Mouse (Mus musculus) right cerebral cortex, postnatal 14 days (tissue): ENCODE data around the gene Ergic1.

Source experiments
- DNase-seq: peaks from one replicate; pipeline ENCODE4 v3.0.0; 2022

Ergic1 gene

GRCm38 (mm10) chr17:26537722-26538471, 23.4 kb upstream of the Ergic1 start:
- no peak for DNase-seq

- DNase-seq: no peak
Observed at GRCm38 (mm10) chr17:26540083-26540482, 21.2 kb upstream of the Ergic1 start.

GRCm38 (mm10) chr17:26544319-26544963, 16.8 kb upstream of the Ergic1 start:
- no peak for DNase-seq

- no peak for DNase-seq
Observed at GRCm38 (mm10) chr17:26547771-26548170, 13.5 kb upstream of the Ergic1 start.

GRCm38 (mm10) chr17:26548566-26548965, 12.7 kb upstream of the Ergic1 start:
- DNase-seq: no peak

DNA sequence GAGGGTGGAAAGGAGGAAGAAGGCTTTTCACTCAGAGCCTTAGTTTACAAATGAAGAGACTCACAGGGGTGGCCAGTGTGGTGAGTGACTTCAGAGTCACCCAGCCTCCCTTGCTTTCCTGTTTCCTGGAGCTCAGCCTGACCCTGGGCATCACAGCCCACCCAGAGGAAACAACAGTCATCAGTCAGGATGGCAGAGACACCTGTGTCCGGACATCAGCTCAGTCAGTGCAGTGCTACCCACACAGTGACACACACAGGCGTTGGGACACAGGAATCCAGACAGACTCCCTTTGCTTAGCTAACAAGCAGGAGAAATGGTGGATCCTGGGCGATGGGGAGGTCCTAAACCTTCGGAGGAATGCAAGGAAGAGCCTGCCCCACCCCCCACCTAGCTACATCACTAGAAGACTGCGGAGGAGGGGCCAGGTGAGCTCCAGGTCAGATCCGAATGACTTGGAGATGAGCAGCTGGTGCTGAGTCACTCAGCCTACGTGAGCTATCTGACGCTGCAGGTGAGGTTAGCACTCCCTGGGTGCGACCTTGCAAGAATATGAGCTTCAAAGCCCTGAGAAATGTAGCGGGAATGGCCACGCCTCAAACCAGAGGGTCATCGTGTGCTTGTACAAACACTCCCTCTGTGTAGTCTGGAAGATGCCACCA, 12.0 kb upstream of the Ergic1 start:
- DNase-seq: no peak

GRCm38 (mm10) chr17:26551104-26551503, 10.2 kb upstream of the Ergic1 start:
- DNase-seq: no peak

GRCm38 (mm10) chr17:26553033-26553432, 8.3 kb upstream of the Ergic1 start:
- DNase-seq: no peak

DNA sequence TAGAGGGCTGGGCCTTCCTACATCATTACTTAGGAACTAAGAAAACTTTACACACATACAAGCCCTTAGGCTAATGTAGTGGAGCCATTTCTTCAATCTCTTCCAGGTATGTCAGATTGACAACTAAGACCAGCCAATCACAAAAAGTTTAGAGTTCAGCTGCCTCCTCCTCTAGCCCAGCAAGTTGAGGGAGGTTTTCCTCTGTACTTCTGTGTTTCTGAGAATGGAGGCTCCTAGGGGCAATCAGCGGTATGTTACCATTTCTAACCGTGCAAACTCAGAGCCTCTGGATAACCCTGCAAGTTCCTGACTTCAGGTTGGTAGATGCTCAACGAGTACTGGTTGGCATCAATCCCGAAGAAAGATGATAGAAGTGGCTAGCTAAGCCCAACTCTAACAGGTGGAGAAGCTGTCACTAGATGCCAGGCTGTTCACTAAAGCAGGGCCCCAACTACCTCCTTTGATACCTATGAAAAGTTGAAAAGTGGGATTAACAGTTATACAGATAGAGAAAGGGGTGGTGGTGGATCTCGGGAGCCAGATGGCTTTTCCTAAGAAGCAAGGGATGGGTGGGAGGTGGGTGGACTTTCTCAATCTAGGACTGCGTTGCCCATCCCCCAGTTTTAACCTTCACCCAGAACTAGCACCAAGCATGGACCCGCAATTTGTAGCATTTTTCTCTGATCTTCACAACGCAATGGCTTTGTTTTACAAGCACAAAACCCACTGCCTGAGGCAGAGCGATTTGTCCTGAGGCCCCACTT, 581 bp upstream of the Ergic1 start:
- no peak for DNase-seq

DNA sequence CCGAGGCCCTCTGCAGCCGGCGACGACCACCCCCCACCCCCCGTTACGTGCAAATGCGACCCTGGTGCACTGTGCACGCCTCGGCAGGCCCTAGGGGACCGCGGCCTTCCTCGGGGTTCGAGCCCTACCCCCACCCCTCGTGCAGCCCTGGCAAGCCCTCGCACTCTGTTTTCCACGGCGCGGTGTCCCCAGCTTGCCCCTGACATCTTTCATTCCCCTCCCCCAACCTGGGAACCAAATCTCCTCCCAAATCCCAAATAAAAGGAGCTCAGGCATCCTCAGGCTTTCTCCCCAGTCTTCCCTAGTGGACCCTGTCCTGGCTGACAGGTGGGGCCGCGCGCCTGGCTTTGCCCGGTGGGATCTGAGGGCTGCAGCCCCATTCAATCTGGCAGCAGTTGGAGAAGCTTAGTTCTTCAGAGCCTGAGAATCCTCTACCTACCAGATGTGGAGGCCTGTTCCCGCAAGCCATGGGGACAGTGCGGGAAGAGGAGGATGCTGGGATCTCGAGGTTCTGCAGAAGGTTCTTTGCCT, 427 bp downstream of the Ergic1 start, which contains the start of gene Dusp1:
Dusp1 (minus strand) TSS at position 478 of the 531 bp plus-strand sequence.
- DNase-seq: no peak

DNA sequence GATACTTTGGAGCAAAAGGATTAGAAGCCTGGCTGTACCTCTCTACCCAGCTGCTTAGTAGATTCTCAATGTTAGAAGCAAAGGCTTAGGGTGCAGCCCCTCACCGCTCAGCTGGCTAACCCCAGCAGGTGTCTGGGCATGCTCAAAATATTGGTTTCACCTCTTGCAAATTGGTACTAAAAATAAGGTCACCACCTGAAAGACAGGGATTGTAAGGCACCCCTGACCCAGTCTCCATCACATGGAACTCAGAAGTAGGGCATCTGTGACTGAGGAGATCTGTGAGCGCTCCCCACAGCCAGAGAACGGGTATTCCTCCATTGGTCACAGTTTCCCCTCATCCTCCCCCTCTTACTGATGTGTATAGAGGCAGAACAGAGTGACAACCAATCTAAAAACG, 1.0 kb downstream of the Ergic1 start:
- DNase-seq: no peak

DNA sequence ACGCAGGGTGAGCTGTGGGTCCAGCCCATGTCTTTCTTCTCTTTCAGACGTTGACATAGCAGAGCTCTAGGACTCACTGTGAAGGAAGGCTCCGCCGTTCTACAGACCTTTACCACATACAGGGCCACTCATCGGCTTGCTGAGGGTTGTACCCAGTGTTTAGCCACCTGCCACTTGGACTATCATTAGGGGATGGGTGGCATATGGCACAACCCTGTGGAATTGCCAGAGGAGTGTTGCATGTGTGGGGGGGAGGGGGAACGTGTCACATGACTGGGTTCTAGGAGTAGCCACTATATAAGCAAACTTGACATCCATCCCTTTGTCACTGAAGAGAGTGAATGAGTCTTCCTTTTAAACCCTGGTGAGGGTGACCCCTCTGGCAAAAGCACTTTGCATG, 2.2 kb downstream of the Ergic1 start:
- no peak for DNase-seq

GRCm38 (mm10) chr17:26564439-26564838, 3.1 kb downstream of the Ergic1 start:
- DNase-seq: no peak

- DNase-seq: no peak
Observed at GRCm38 (mm10) chr17:26567142-26567817, 6.0 kb downstream of the Ergic1 start.

GRCm38 (mm10) chr17:26567818-26568173, 6.5 kb downstream of the Ergic1 start:
- no peak for DNase-seq

DNA sequence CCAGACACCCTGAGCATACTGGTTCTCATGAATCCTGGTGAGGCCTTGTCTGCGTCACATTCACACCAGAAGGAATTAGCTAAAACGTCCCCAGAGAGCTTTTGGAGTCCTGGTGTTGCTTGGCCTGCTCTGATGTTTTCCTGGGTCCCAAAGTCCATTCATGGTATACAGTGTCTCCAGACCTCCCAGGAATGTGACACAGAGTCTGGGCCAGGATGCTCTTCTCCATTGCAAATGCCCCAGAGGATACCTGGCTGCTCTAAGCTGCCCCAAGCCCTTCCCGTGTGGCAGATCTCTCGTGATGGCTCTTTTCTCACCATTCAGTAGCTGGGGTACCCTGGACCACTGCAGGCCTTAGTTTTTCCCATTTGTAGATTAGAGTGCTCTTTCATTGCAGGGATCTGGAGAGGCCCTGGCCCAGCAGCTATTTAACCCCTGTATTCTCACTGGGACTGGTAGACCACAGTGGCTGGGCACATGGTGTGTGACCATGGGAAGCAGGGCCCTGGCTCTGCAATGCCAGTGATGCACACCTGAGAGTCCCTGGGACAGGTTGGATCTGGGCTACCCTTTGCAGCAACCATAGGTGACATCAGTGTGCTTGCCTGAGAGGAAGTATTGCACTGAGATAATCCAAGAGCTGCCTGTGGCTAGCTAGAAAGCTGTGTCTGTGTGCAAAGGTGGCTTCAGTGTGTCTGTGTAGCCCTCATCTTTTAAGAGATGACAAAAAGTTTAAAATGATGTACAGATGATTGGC, 8.5 kb downstream of the Ergic1 start:
- no peak for DNase-seq

- DNase-seq: no peak
Observed at GRCm38 (mm10) chr17:26570651-26571118, 9.4 kb downstream of the Ergic1 start.

DNA sequence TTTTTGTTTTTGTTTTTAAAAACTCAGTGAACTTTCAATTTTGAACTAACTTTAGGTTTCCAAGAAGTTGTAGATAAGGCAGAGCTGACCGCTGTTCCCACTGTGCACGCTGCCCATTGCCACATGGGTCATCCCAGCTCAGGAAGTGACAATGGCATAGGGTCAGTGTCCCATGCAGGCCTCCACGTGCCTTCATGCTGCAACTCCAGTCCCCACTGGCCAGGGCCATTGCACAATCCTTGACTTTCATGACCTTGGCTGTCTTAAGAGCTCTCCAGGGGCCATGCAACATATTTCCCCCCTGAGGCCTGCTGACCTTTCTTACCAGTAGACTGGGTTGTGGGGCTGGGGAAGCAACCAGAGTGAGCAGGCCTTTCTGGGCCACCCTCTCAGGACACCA, 10.1 kb downstream of the Ergic1 start:
- DNase-seq: no peak

DNA sequence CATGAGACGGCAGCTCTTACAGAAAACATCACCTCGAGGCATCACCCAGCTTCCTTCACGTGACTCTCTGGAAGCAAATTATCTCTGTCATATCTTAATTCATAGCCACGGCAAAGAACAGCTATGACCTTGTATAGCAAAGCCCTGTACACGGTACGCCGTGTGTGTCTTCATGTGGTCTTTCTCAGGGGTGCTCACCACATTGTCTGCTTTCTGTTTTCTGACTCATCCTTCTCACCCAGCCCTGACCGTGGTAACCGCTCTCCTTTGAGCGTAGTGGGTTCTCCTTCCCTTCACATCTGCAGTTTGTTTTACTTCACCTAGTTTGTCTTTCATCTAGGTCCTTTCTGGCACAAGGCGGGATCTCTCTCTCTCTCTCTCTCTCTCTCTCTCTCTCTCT, 11.0 kb downstream of the Ergic1 start:
- DNase-seq: no peak

- no peak for DNase-seq
Observed at GRCm38 (mm10) chr17:26574118-26574517, 12.8 kb downstream of the Ergic1 start.

DNA sequence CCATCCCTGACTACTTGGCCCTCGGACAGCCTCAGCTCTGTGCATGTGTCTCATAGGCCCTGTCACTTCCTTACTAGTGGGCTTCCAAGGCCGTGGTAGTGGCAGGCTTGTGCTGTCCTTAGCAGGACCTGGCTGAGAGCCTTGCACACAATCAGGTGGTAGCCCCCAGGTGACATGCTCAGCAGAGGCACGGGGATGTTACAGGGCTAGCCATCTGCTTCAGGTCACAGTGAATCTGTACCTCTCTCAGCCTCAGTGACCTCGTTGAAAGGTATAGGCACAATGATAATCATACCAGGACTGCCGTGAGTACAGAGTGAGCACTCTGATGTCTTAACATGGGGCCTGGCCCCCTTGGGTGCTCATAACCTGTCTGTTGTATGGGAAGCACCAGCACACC, 13.4 kb downstream of the Ergic1 start:
- no peak for DNase-seq
